Mouse (Mus musculus): ENCODE measurements around the gene Cdk18.

GRCm38 (mm10) chr1:132121895-132122294, 17.6 kb downstream of the Cdk18 start:
- no peak for TF ChIP-seq POLR2A (IDR thresholded peaks at IDR 0.05; ENCODE audit: borderline replicate concordance, extremely low read depth, insufficient read depth, insufficient read length, poor library complexity, severe bottlenecking)
- TF ChIP-seq CTCF (IDR thresholded peaks at IDR 0.05; ENCODE audit: borderline replicate concordance, extremely low read depth, insufficient read depth, insufficient read length), result no peak
